Mouse (Mus musculus): ENCODE data around the gene Gpr89. TPM values are rescaled to one million over a fixed set of nuclear protein-coding genes. Genes with fewer than 3 reads are reported as not detected.

Gpr89 gene
- total RNA-seq, 2 experiments from 2014 or later = 44.6 to 48.8 TPM

- peak in 1 of 2 experiments; percentile 2 for DNase-seq (ENCODE audit: low spot score in 2 of 2)
- intact Hi-C loops (cut with DNase I) = no loop called here
Observed at GRCm38 (mm10) chr3:96872501-96872900, 32.6 kb downstream of the Gpr89 start.

GRCm38 (mm10) chr3:96871070-96871469, 34.1 kb downstream of the Gpr89 start:
- peak in 1 of 2 experiments; percentile 21 for DNase-seq (ENCODE audit: low spot score in 2 of 2)
- intact Hi-C loops (cut with DNase I) = no loop called here

- intact Hi-C loops (cut with DNase I) = no loop called here
- no peak for DNase-seq (ENCODE audit: low spot score in 2 of 2)
Observed at GRCm38 (mm10) chr3:96870270-96870669, 34.9 kb downstream of the Gpr89 start.

- DNase-seq (ENCODE audit: low spot score in 2 of 2) = no peak
- intact Hi-C loops (cut with DNase I) = no loop called here
Observed at GRCm38 (mm10) chr3:96869091-96869490, 36.1 kb downstream of the Gpr89 start.

- no peak for DNase-seq (ENCODE audit: low spot score in 2 of 2)
- intact Hi-C loops (cut with DNase I) = no loop called here
Observed at GRCm38 (mm10) chr3:96868566-96868965, 36.6 kb downstream of the Gpr89 start.

GRCm38 (mm10) chr3:96867863-96868262, 37.3 kb downstream of the Gpr89 start:
- DNase-seq (ENCODE audit: low spot score in 2 of 2) = no peak
- intact Hi-C loops (cut with DNase I) = no loop called here

GRCm38 (mm10) chr3:96860498-96860897, 44.6 kb downstream of the Gpr89 start:
- intact Hi-C loops (cut with DNase I) = no loop called here
- DNase-seq (ENCODE audit: low spot score in 2 of 2) = no peak

- no peak for DNase-seq (ENCODE audit: low spot score in 2 of 2)
- intact Hi-C loops (cut with DNase I) = no loop called here
Observed at GRCm38 (mm10) chr3:96855833-96856232, 49.3 kb downstream of the Gpr89 start.

GRCm38 (mm10) chr3:96854376-96854775, 50.8 kb downstream of the Gpr89 start:
- DNase-seq (ENCODE audit: low spot score in 2 of 2) = no peak
- intact Hi-C loops (cut with DNase I) = no loop called here

- DNase-seq (ENCODE audit: low spot score in 2 of 2) = no peak
- intact Hi-C loops (cut with DNase I) = no loop called here
Observed at GRCm38 (mm10) chr3:96852561-96852960, 52.6 kb downstream of the Gpr89 start.

GRCm38 (mm10) chr3:96849168-96849727, 55.9 kb downstream of the Gpr89 start:
- no peak for DNase-seq (ENCODE audit: low spot score in 2 of 2)
- intact Hi-C loops (cut with DNase I) = no loop called here

GRCm38 (mm10) chr3:96848470-96848869, 56.7 kb downstream of the Gpr89 start:
- intact Hi-C loops (cut with DNase I) = no loop called here
- no peak for DNase-seq (ENCODE audit: low spot score in 2 of 2)

GRCm38 (mm10) chr3:96847661-96848060, 57.5 kb downstream of the Gpr89 start:
- DNase-seq (ENCODE audit: low spot score in 2 of 2) = no peak
- intact Hi-C loops (cut with DNase I) = no loop called here

GRCm38 (mm10) chr3:96846985-96847384, 58.2 kb downstream of the Gpr89 start:
- intact Hi-C loops (cut with DNase I) = no loop called here

GRCm38 (mm10) chr3:96845806-96846205, 59.3 kb downstream of the Gpr89 start:
- no peak for DNase-seq (ENCODE audit: low spot score in 2 of 2)
- intact Hi-C loops (cut with DNase I) = no loop called here

More at GRCm38 (mm10) chr3:96846985-96847384, 58.2 kb downstream of the Gpr89 start:
- no peak for DNase-seq (ENCODE audit: low spot score in 2 of 2)

- DNase-seq (ENCODE audit: low spot score in 2 of 2) = no peak
- intact Hi-C loops (cut with DNase I) = no loop called here
Observed at GRCm38 (mm10) chr3:96845191-96845590, 60.0 kb downstream of the Gpr89 start.

GRCm38 (mm10) chr3:96838996-96839645, 66.0 kb downstream of the Gpr89 start:
- DNase-seq (ENCODE audit: low spot score in 2 of 2) = no peak
- intact Hi-C loops (cut with DNase I) = no loop called here

- DNase-seq (ENCODE audit: low spot score in 2 of 2) = no peak
- intact Hi-C loops (cut with DNase I) = no loop called here
Observed at GRCm38 (mm10) chr3:96836414-96836813, 68.7 kb downstream of the Gpr89 start.

GRCm38 (mm10) chr3:96834587-96835348, 70.4 kb downstream of the Gpr89 start:
- DNase-seq (ENCODE audit: low spot score in 2 of 2) = no peak
- intact Hi-C loops (cut with DNase I) = no loop called here

GRCm38 (mm10) chr3:96832930-96833329, 72.2 kb downstream of the Gpr89 start:
- DNase-seq (ENCODE audit: low spot score in 2 of 2) = no peak
- intact Hi-C loops (cut with DNase I) = no loop called here

- intact Hi-C loops (cut with DNase I) = no loop called here
- DNase-seq (ENCODE audit: low spot score in 2 of 2) = no peak
Observed at GRCm38 (mm10) chr3:96829856-96830255, 75.3 kb downstream of the Gpr89 start.

Measured in left cerebral cortex, postnatal 36 days (tissue).